Mouse (Mus musculus): ENCODE data around the gene Etv4. TPM values are rescaled to one million over a fixed set of nuclear protein-coding genes. Genes with fewer than 3 reads are reported as not detected.
A peak's percentile ranks its signal among the peaks of the same experiment; 100 is the strongest.

Gene Etv4
- polyA plus RNA-seq, 1 experiment from 2014 or later = 14.7 TPM

DNA sequence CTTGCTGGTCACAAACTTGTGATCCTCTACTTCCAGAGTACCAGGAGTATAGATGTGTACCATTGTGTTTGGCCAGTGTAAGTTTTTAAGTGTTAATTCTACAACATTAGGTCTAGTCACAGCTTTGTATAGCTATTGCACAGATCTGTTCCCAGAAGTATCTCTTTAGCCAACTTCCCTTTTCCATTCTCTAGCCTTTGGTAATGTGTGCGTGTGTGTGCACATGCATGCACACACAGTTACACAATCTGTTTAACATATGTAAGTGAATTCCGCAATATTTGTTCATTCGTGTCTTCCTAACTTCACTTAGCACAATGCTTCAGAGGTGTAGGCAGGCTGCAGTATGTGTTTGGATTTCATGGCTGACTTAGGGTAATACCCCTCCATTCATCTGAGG is 25.6 kb downstream of the Etv4 start:
- ATAC-seq (ENCODE audit: low read depth) = no peak
- H3K4me2 ChIP-seq (ENCODE audit: low read depth, low read length) = no peak overlapping the region
- no peak overlapping the region for H3K9ac ChIP-seq (replicated peaks; ENCODE audit: low read depth, low read length)
- H3K4me3 ChIP-seq (ENCODE audit: low read depth, low read length) = no peak overlapping the region
- H3K9me3 ChIP-seq (ENCODE audit: control insufficient read depth, low read length) = no peaks in the 10 kb centered on the region
- no peaks in the 10 kb centered on the region for H3K27me3 ChIP-seq (ENCODE audit: control insufficient read depth, insufficient read depth, low read length)
- WGBS = 92% methylated on average over 3 of the region's 3 CpGs
- no peaks in the 10 kb centered on the region for H3K4me1 ChIP-seq (ENCODE audit: control insufficient read depth, insufficient read depth, low read length)
- no peak overlapping the region for H3K27ac ChIP-seq (ENCODE audit: low read depth, low read length)
- peaks cover 36% of the 10 kb centered on the region for H3K36me3 ChIP-seq (ENCODE audit: control insufficient read depth, insufficient read depth, low read length)

DNA sequence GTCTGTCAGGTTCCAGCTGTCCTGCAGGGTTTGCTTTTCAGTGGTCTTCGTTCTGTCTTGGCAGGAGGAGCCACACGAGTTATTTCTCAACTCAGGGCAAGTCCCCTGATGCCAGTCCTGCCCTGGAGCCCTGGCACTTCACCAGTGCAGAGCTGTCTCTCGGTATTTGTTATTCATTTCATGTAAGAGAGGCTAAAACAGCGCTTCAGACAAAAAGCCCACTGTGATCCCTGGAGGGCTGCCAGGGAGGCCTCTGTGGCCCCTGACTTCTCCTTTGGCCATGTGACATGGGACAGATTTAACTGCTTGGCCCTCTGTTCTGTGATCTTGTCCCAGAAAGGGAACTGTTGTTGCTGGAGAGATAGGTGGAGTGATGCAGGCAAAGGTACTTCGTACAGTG is 26.7 kb downstream of the Etv4 start:
- peak overlapping the region; percentile 16; the same call in 1 of the 2 replicates for H3K27ac ChIP-seq (ENCODE audit: low read depth, low read length)
- no peak for ATAC-seq (ENCODE audit: low read depth)
- 51% methylated on average over 5 of the region's 5 CpGs for WGBS

GRCm38 (mm10) chr11:101757366-101757765 is 27.8 kb downstream of the Etv4 start:
- ATAC-seq (ENCODE audit: low read depth) = no peak
- no peak overlapping the region for H3K9ac ChIP-seq (replicated peaks; ENCODE audit: low read depth, low read length)
- H3K4me1 ChIP-seq (ENCODE audit: control insufficient read depth, insufficient read depth, low read length) = no peaks in the 10 kb centered on the region
- 92% methylated on average over 8 of the region's 8 CpGs for WGBS
- no peak overlapping the region for H3K4me2 ChIP-seq (ENCODE audit: low read depth, low read length)
- no peaks in the 10 kb centered on the region for H3K27me3 ChIP-seq (ENCODE audit: control insufficient read depth, insufficient read depth, low read length)
- peaks cover 43% of the 10 kb centered on the region for H3K36me3 ChIP-seq (ENCODE audit: control insufficient read depth, insufficient read depth, low read length)
- no peak overlapping the region for H3K4me3 ChIP-seq (ENCODE audit: low read depth, low read length)
- no peaks in the 10 kb centered on the region for H3K9me3 ChIP-seq (ENCODE audit: control insufficient read depth, low read length)
- no peak overlapping the region for H3K27ac ChIP-seq (ENCODE audit: low read depth, low read length)

More for the DNA sequence above, 26.7 kb downstream of the Etv4 start:
- H3K9me3 ChIP-seq (ENCODE audit: control insufficient read depth, low read length) = no peaks in the 10 kb centered on the region
- H3K9ac ChIP-seq (replicated peaks; ENCODE audit: low read depth, low read length) = no peak overlapping the region
- no peak overlapping the region for H3K4me3 ChIP-seq (ENCODE audit: low read depth, low read length)
- H3K36me3 ChIP-seq (ENCODE audit: control insufficient read depth, insufficient read depth, low read length) = peaks cover 39% of the 10 kb centered on the region
- no peak overlapping the region for H3K4me2 ChIP-seq (ENCODE audit: low read depth, low read length)
- H3K4me1 ChIP-seq (ENCODE audit: control insufficient read depth, insufficient read depth, low read length) = no peaks in the 10 kb centered on the region
- H3K27me3 ChIP-seq (ENCODE audit: control insufficient read depth, insufficient read depth, low read length) = no peaks in the 10 kb centered on the region

GRCm38 (mm10) chr11:101756616-101757015 is 28.6 kb downstream of the Etv4 start:
- ATAC-seq (ENCODE audit: low read depth) = no peak
- Histone ChIP-seq H3K9me3 (ENCODE audit: control insufficient read depth, low read length) (no peaks in the 10 kb centered on the region), H3K36me3 (ENCODE audit: control insufficient read depth, insufficient read depth, low read length) (peaks cover 43% of the 10 kb centered on the region), H3K4me1 (ENCODE audit: control insufficient read depth, insufficient read depth, low read length) (no peaks in the 10 kb centered on the region), H3K27me3 (ENCODE audit: control insufficient read depth, insufficient read depth, low read length) (no peaks in the 10 kb centered on the region), H3K4me3 (ENCODE audit: low read depth, low read length) (no peak overlapping the region), H3K9ac (replicated peaks; ENCODE audit: low read depth, low read length) (no peak overlapping the region), H3K27ac (ENCODE audit: low read depth, low read length) (no peak overlapping the region), H3K4me2 (ENCODE audit: low read depth, low read length) (no peak overlapping the region)
- 98% methylated on average over 8 of the region's 8 CpGs for WGBS

DNA sequence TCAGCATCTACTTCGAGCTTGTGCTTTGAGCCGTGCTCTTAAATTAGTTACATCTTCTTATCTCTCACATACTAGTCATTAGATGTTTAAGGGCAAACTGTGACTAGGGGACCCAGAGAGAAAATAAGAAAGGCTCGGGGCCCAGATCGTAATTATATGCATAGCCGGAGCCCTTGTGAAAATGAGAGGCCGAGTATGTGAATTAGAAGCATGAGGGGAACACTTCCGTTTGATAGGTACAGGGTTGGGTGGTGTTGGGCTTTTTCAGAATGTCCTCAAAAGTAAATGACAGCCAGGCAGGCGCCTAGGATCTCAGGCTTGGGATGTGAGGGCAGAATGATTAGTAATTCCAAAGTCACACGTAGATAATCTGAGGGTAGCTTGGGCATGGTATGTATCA is 51.6 kb downstream of the Etv4 start:
- ATAC-seq (ENCODE audit: low read depth) = no peak
- Histone ChIP-seq H3K9me3 (ENCODE audit: control insufficient read depth, low read length) (no peaks in the 10 kb centered on the region), H3K9ac (replicated peaks; ENCODE audit: low read depth, low read length) (peak overlapping the region; percentile 74), H3K4me2 (ENCODE audit: low read depth, low read length) (peak overlapping the region; percentile 90), H3K4me1 (ENCODE audit: control insufficient read depth, insufficient read depth, low read length) (0 out of 2 replicates have a peak, but pooled peaks cover 5% of the 10 kb centered on the region), H3K36me3 (ENCODE audit: control insufficient read depth, insufficient read depth, low read length) (peaks cover 15% of the 10 kb centered on the region), H3K4me3 (ENCODE audit: low read depth, low read length) (peak overlapping the region; percentile 71), H3K27ac (ENCODE audit: low read depth, low read length) (no peak overlapping the region), H3K27me3 (ENCODE audit: control insufficient read depth, insufficient read depth, low read length) (no peaks in the 10 kb centered on the region)
- 39% methylated on average over 9 of the region's 9 CpGs for WGBS

- WGBS = under 1% methylated on average over 51 of the region's 51 CpGs
- H3K27ac ChIP-seq (ENCODE audit: low read depth, low read length) = peak within 1 kb of the TSS; percentile 45
- peak within 1 kb of the TSS; percentile 74 for H3K9ac ChIP-seq (replicated peaks; ENCODE audit: low read depth, low read length)
- H3K27me3 ChIP-seq (ENCODE audit: control insufficient read depth, insufficient read depth, low read length) = no peaks in the 10 kb centered on the region
- 0 out of 2 replicates have a peak, but pooled peaks cover 5% of the 10 kb centered on the region for H3K4me1 ChIP-seq (ENCODE audit: control insufficient read depth, insufficient read depth, low read length)
- H3K4me3 ChIP-seq (ENCODE audit: low read depth, low read length) = peak within 1 kb of the TSS; percentile 71
- ATAC-seq (ENCODE audit: low read depth) = peak; percentile 94
- H3K36me3 ChIP-seq (ENCODE audit: control insufficient read depth, insufficient read depth, low read length) = peaks cover 15% of the 10 kb centered on the region
- H3K9me3 ChIP-seq (ENCODE audit: control insufficient read depth, low read length) = no peaks in the 10 kb centered on the region
- H3K4me2 ChIP-seq (ENCODE audit: low read depth, low read length) = peak within 1 kb of the TSS; percentile 90
These were observed 52.4 kb downstream of the Etv4 start, which contains the start of gene Dhx8 for GRCm38 (mm10) chr11:101732518-101733440. TSS of gene Dhx8 (plus strand) at chr11:101732919.

- no peak overlapping the region for H3K4me3 ChIP-seq (ENCODE audit: low read depth, low read length)
- no peak for ATAC-seq (ENCODE audit: low read depth)
- no peaks in the 10 kb centered on the region for H3K36me3 ChIP-seq (ENCODE audit: control insufficient read depth, insufficient read depth, low read length)
- H3K27ac ChIP-seq (ENCODE audit: low read depth, low read length) = no peak overlapping the region
- no peaks in the 10 kb centered on the region for H3K9me3 ChIP-seq (ENCODE audit: control insufficient read depth, low read length)
- H3K27me3 ChIP-seq (ENCODE audit: control insufficient read depth, insufficient read depth, low read length) = no peaks in the 10 kb centered on the region
- no peak overlapping the region for H3K9ac ChIP-seq (replicated peaks; ENCODE audit: low read depth, low read length)
- no peak overlapping the region for H3K4me2 ChIP-seq (ENCODE audit: low read depth, low read length)
- H3K4me1 ChIP-seq (ENCODE audit: control insufficient read depth, insufficient read depth, low read length) = peaks cover 15% of the 10 kb centered on the region; the same call in 1 of the 2 replicates
- 61% methylated on average over 3 of the region's 3 CpGs for WGBS
These were observed 55.9 kb downstream of the Etv4 start for GRCm38 (mm10) chr11:101729308-101729707.

GRCm38 (mm10) chr11:101726765-101727164 is 58.4 kb downstream of the Etv4 start:
- Histone ChIP-seq H3K36me3 (ENCODE audit: control insufficient read depth, insufficient read depth, low read length) (no peaks in the 10 kb centered on the region), H3K4me3 (ENCODE audit: low read depth, low read length) (no peak overlapping the region), H3K4me2 (ENCODE audit: low read depth, low read length) (no peak overlapping the region), H3K9me3 (ENCODE audit: control insufficient read depth, low read length) (no peaks in the 10 kb centered on the region), H3K9ac (replicated peaks; ENCODE audit: low read depth, low read length) (no peak overlapping the region), H3K27ac (ENCODE audit: low read depth, low read length) (no peak overlapping the region), H3K4me1 (ENCODE audit: control insufficient read depth, insufficient read depth, low read length) (peaks cover 10% of the 10 kb centered on the region; the same call in 1 of the 2 replicates), H3K27me3 (ENCODE audit: control insufficient read depth, insufficient read depth, low read length) (no peaks in the 10 kb centered on the region)
- 10% methylated on average over 2 of the region's 2 CpGs for WGBS
- ATAC-seq (ENCODE audit: low read depth) = no peak

DNA sequence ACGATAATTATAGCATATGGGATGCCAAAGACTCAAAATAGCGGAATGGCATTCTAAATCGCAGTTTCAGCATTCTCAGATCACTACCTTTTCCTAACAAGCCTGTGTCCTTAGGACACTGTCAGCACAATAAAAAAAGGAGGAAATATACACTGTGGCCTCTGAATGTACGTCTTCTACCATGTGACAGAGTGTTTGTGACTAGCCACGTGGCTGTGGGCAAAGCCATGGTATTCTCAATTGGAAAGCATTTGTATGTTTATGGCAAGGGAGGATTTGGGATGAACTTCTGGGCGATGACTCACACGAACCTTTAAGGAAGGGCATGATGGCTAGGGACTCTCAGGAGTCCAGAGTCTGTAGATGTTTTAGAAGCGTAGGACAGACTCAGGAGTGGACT is 60.1 kb downstream of the Etv4 start:
- Histone ChIP-seq H3K4me3 (ENCODE audit: low read depth, low read length) (no peak overlapping the region), H3K9me3 (ENCODE audit: control insufficient read depth, low read length) (no peaks in the 10 kb centered on the region), H3K27ac (ENCODE audit: low read depth, low read length) (no peak overlapping the region), H3K4me1 (ENCODE audit: control insufficient read depth, insufficient read depth, low read length) (peaks cover 10% of the 10 kb centered on the region; the same call in 1 of the 2 replicates), H3K4me2 (ENCODE audit: low read depth, low read length) (no peak overlapping the region), H3K36me3 (ENCODE audit: control insufficient read depth, insufficient read depth, low read length) (no peaks in the 10 kb centered on the region), H3K27me3 (ENCODE audit: control insufficient read depth, insufficient read depth, low read length) (no peaks in the 10 kb centered on the region), H3K9ac (replicated peaks; ENCODE audit: low read depth, low read length) (no peak overlapping the region)
- ATAC-seq (ENCODE audit: low read depth) = no peak
- WGBS = 79% methylated on average over 8 of the region's 8 CpGs
